In the genomic region with DNA sequence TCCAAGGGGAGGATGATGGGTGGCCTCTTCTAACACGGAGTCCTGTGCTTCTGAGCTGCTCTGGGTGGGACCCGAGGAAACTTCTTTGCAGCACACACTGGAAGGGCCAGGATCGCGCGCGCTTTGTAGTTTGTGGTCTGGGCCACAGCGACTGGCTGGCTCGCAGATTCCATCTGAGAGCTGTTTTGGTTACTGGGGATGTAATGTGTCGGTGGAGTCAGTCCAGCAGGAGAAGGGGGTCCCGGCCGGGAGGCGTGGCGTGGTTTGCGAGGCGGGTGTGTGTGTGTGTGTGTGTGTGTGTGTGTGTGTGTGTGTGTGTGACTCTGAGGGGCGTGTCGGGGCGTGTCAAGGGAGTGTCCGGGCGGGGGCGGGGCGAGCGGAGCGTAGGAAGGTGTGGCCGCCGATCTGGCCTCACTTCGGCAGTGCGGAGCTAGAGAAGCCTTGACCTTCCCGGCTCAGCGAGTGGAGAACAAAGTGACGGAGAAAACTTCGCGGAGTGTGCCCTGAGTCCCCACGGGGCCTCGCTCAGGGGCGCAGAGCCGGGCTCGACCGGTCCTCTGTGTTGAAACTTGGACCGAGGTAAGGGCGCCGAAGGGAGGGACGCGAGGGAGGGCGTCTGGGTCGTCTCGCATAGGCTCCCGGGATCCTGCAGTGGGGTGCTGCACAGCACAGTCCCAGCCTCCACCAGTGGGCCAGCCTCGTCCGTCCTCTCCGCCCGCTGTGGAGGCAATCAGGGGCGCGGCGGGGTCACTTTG, we compare ENCODE assay signal across 7 mouse cellular contexts. TPM values are rescaled to one million over a fixed set of nuclear protein-coding genes. Genes with fewer than 3 reads are reported as not detected.
A peak's percentile ranks its signal among the peaks of the same experiment; 100 is the strongest.
DNase-seq lines count a peak whose midpoint lies in the region; ATAC-seq lines count a peak whose summit lies in the region.

A gene (plus strand): TSS at position 426 of the 755 bp plus-strand sequence.

- H3K9me3 ChIP-seq in forebrain, embryonic 16.5 days (ENCODE audit: control insufficient read depth, low read length) = no peaks in the 10 kb centered on the region
- no peaks in the 10 kb centered on the region for H3K9me3 ChIP-seq in hindbrain, embryonic 15.5 days
- H3K9me3 ChIP-seq in limb, embryonic 10.5 days (replicated peaks) = no peaks in the 10 kb centered on the region
- H3K9me3 ChIP-seq in midbrain, embryonic 10.5 days (replicated peaks) = no peaks in the 10 kb centered on the region
- no peaks in the 10 kb centered on the region for H3K9me3 ChIP-seq in stomach, embryonic 15.5 days

- WGBS in forebrain, embryonic 16.5 days = under 1% methylated on average over 52 of the region's 55 CpGs
- under 1% methylated on average over 55 of the region's 55 CpGs for WGBS in hindbrain, embryonic 15.5 days
- WGBS in limb, embryonic 10.5 days = under 1% methylated on average over 55 of the region's 55 CpGs
- under 1% methylated on average over 54 of the region's 55 CpGs for WGBS in midbrain, embryonic 10.5 days
- under 1% methylated on average over 53 of the region's 55 CpGs for WGBS in stomach, embryonic 15.5 days

- H3K4me3 ChIP-seq in forebrain, embryonic 16.5 days (replicated peaks; ENCODE audit: low read length) = peak within 1 kb of the TSS; percentile 73
- H3K4me3 ChIP-seq in hindbrain, embryonic 15.5 days = peak within 1 kb of the TSS; percentile 50
- H3K4me3 ChIP-seq in limb, embryonic 10.5 days = peak within 1 kb of the TSS; percentile 76
- peak within 1 kb of the TSS; percentile 67 for H3K4me3 ChIP-seq in midbrain, embryonic 10.5 days
- peak within 1 kb of the TSS; percentile 61 for H3K4me3 ChIP-seq in stomach, embryonic 15.5 days (replicated peaks)

- H3K9ac ChIP-seq in forebrain, embryonic 16.5 days (replicated peaks; ENCODE audit: low read depth, low read length) = peak within 1 kb of the TSS; percentile 82
- H3K9ac ChIP-seq in hindbrain, embryonic 15.5 days = peak within 1 kb of the TSS; percentile 42
- peak within 1 kb of the TSS; percentile 19; the same call in 1 of the 2 replicates for H3K9ac ChIP-seq in stomach, embryonic 15.5 days

- peak within 1 kb of the TSS; percentile 84 for H3K27ac ChIP-seq in forebrain, embryonic 16.5 days (ENCODE audit: low read length)
- peak within 1 kb of the TSS; percentile 42; the same call in 1 of the 2 replicates for H3K27ac ChIP-seq in hindbrain, embryonic 15.5 days (replicated peaks)
- H3K27ac ChIP-seq in limb, embryonic 10.5 days = peak within 1 kb of the TSS; percentile 82
- H3K27ac ChIP-seq in midbrain, embryonic 10.5 days (replicated peaks) = peak within 1 kb of the TSS; percentile 35; the same call in 1 of the 2 replicates
- no peak within 1 kb of the TSS for H3K27ac ChIP-seq in stomach, embryonic 15.5 days

- no peaks in the 10 kb centered on the region for H3K27me3 ChIP-seq in forebrain, embryonic 16.5 days (replicated peaks; ENCODE audit: control insufficient read depth, insufficient read depth, low read length)
- H3K27me3 ChIP-seq in hindbrain, embryonic 15.5 days = peaks cover 25% of the 10 kb centered on the region
- H3K27me3 ChIP-seq in limb, embryonic 10.5 days (ENCODE audit: low read depth, poor library complexity, severe bottlenecking) = peaks cover 35% of the 10 kb centered on the region
- H3K27me3 ChIP-seq in midbrain, embryonic 10.5 days (ENCODE audit: low read depth, poor library complexity, severe bottlenecking) = peaks cover 66% of the 10 kb centered on the region
- no peaks in the 10 kb centered on the region for H3K27me3 ChIP-seq in stomach, embryonic 15.5 days (replicated peaks)

- DNase-seq in Muller cell, postnatal 12 days (ENCODE audit: inconsistent ontology term) = peak; percentile 92
- DNase-seq in adrenal gland, postnatal 36 days = peak; percentile 83 to 84
- peak; percentile 91 for DNase-seq in limb, embryonic 10.5 days (ENCODE audit: low spot score)
- peak; percentile 77 for DNase-seq in midbrain, embryonic 10.5 days (ENCODE audit: low spot score)

- no peaks in the 10 kb centered on the region for H3K36me3 ChIP-seq in forebrain, embryonic 16.5 days (ENCODE audit: control insufficient read depth, insufficient read depth)
- no peaks in the 10 kb centered on the region for H3K36me3 ChIP-seq in hindbrain, embryonic 15.5 days
- no peaks in the 10 kb centered on the region for H3K36me3 ChIP-seq in limb, embryonic 10.5 days
- H3K36me3 ChIP-seq in midbrain, embryonic 10.5 days = no peaks in the 10 kb centered on the region
- no peaks in the 10 kb centered on the region for H3K36me3 ChIP-seq in stomach, embryonic 15.5 days

- ATAC-seq in forebrain, embryonic 16.5 days = peak; percentile 62
- peak; percentile 81 for ATAC-seq in hindbrain, embryonic 15.5 days (ENCODE audit: low FRiP score, low read depth)
- peak; percentile 85 for ATAC-seq in stomach, embryonic 15.5 days (ENCODE audit: insufficient read depth, low FRiP score, low read depth)

- H3K4me2 ChIP-seq in forebrain, embryonic 16.5 days (ENCODE audit: low read length) = peak within 1 kb of the TSS; percentile 77
- H3K4me2 ChIP-seq in hindbrain, embryonic 15.5 days = peak within 1 kb of the TSS; percentile 89
- H3K4me2 ChIP-seq in stomach, embryonic 15.5 days = peak within 1 kb of the TSS; percentile 94

- H3K4me1 ChIP-seq in forebrain, embryonic 16.5 days (replicated peaks; ENCODE audit: control insufficient read depth, insufficient read depth, low read length) = peaks cover 22% of the 10 kb centered on the region
- peaks cover 22% of the 10 kb centered on the region for H3K4me1 ChIP-seq in hindbrain, embryonic 15.5 days (replicated peaks)
- H3K4me1 ChIP-seq in limb, embryonic 10.5 days = peaks cover 22% of the 10 kb centered on the region
- H3K4me1 ChIP-seq in midbrain, embryonic 10.5 days = peaks cover 20% of the 10 kb centered on the region
- H3K4me1 ChIP-seq in stomach, embryonic 15.5 days = peaks cover 4% of the 10 kb centered on the region

RNA-seq across cellular contexts. Expression of the gene that starts here (rescaled TPM):
- 10 to 100 TPM; 16.2 to 42.9 TPM for total RNA-seq in adrenal gland, postnatal 36 days (2021)
- polyA plus RNA-seq in forebrain, embryonic 16.5 days (2015; fragmentation: Nextera tagmentation; extraction: Ambion mirVana) = 137 and 155 TPM in 2 replicates
- 3.9 and 7.3 TPM in 2 replicates for polyA plus RNA-seq in hindbrain, embryonic 15.5 days (2015; fragmentation: Nextera tagmentation; extraction: Ambion mirVana)
- polyA plus RNA-seq in limb, embryonic 10.5 days (2016; fragmentation: Nextera tagmentation; extraction: Ambion mirVana) = 4.2 and 6.3 TPM in 2 replicates
- polyA plus RNA-seq in midbrain, embryonic 10.5 days (2016; fragmentation: Nextera tagmentation; extraction: Ambion mirVana) = 2.9 and 3.0 TPM in 2 replicates
- 4.0 TPM in 2 replicates for polyA plus RNA-seq in stomach, embryonic 15.5 days (2015; fragmentation: Nextera tagmentation; extraction: Ambion mirVana)

Comparison
In these comparisons a context has a peak if more than half of its experiments do, and no peak if none do; other contexts are left out.
1. RNA of the gene that starts here (polyA plus RNA-seq): 137 to 155 TPM in forebrain, embryonic 16.5 days; 3.9 to 7.3 TPM in hindbrain, embryonic 15.5 days, 4.2 to 6.3 TPM in limb, embryonic 10.5 days, 4.0 TPM in stomach, embryonic 15.5 days and 2.9 to 3.0 TPM in midbrain, embryonic 10.5 days; every median in the first group is over 10 times any median in the second.
2. H3K9ac ChIP-seq: peak in every context shown above with its lines; median percentile 82 in forebrain, embryonic 16.5 days; 42 in hindbrain, embryonic 15.5 days; 19 in stomach, embryonic 15.5 days.
3. Peak in every context shown above with its lines, with median percentiles within 50 percentile points of each other: DNase-seq, ATAC-seq, H3K4me2 ChIP-seq and H3K4me3 ChIP-seq.